Mouse (Mus musculus) G1E (cell line): ENCODE measurements at regions not wholly inside any gene's neighbourhood (a gene's known extent, or its start where the extent isn't known, plus 50 kb on each side); places are given as distances from the start of the nearest gene placed in this dataset.

Experiments
- CTCF ChIP-seq: IDR thresholded peaks from 2 replicates; pipeline ENCODE4 v1.5.1; 2012; ENCODE audit warnings: low read depth, low read length, inconsistent platforms, mixed read lengths
- GATA1 ChIP-seq: IDR thresholded peaks from 2 replicates; pipeline ENCODE4 v1.6.1; 2012; ENCODE audit warnings: borderline replicate concordance, low read length, inconsistent platforms, mixed read lengths
- GATA2 ChIP-seq: IDR thresholded peaks from 2 replicates; pipeline ENCODE4 v1.6.1; 2012; ENCODE audit warnings: low read depth, low read length, inconsistent platforms, borderline replicate concordance
- POLR2AphosphoS5 ChIP-seq: IDR thresholded peaks from 2 replicates; pipeline ENCODE4 v1.6.1; 2012; ENCODE audit warnings: low read depth, low read length, inconsistent platforms; ENCODE audit not compliant: insufficient replicate concordance
- TAL1 ChIP-seq: conservative IDR thresholded peaks from 2 replicates; pipeline ENCODE4 v1.6.1; 2012; ENCODE audit warnings: low read depth, low read length, inconsistent platforms, mixed read lengths

DNA sequence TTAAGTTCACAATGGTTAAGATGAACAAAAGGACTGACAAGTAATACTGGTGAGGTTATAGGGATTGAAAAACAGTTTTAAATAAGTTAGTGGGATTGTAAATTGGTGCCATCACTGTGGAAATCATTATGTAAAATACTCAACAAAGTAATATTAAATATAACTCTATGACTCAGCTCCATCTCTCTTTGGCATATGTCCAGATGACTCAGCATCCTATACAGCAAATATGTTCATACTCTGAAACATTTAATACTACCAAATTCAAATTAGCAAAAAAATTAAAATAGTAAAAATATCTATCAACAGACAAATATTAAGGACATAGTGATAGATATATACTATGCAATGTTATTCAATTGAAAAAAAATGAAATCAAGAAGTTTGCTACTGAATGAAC is 1607.5 kb downstream of the Efna5 start:
- TF ChIP-seq CTCF, result no peak
- no peak for TF ChIP-seq TAL1
- no peak for TF ChIP-seq GATA1
- no peak for TF ChIP-seq GATA2
- TF ChIP-seq POLR2AphosphoS5, result no peak
